Mouse (Mus musculus) lung, postnatal 4 days (tissue): ENCODE measurements around the gene Bsnd.

Experiments
- DNase-seq, 2 experiments: peaks; one replicate each; pipeline ENCODE4 v3.0.0; 2021

The Bsnd gene

GRCm38 (mm10) chr4:106480545-106480944 lies 11.5 kb downstream of the Bsnd start:
- no peak for DNase-seq

GRCm38 (mm10) chr4:106474241-106474640 lies 17.8 kb downstream of the Bsnd start:
- peak in 1 of 2 experiments; percentile 45 for DNase-seq

GRCm38 (mm10) chr4:106472335-106472734 lies 19.7 kb downstream of the Bsnd start:
- DNase-seq, result peak; percentile 58 to 72

GRCm38 (mm10) chr4:106470921-106471320 lies 21.2 kb downstream of the Bsnd start:
- no peak for DNase-seq

GRCm38 (mm10) chr4:106467420-106468110 lies 24.5 kb downstream of the Bsnd start:
- DNase-seq, result no peak

GRCm38 (mm10) chr4:106463174-106463801 lies 28.8 kb downstream of the Bsnd start:
- DNase-seq, result no peak

GRCm38 (mm10) chr4:106462524-106462923 lies 29.6 kb downstream of the Bsnd start:
- DNase-seq, result no peak

- DNase-seq, result no peak
Observed at GRCm38 (mm10) chr4:106462016-106462415, 30.1 kb downstream of the Bsnd start.

- no peak for DNase-seq
Observed at GRCm38 (mm10) chr4:106454541-106454940, 37.5 kb downstream of the Bsnd start.

- no peak for DNase-seq
Observed at GRCm38 (mm10) chr4:106453516-106453915, 38.6 kb downstream of the Bsnd start.

- DNase-seq, result no peak
Observed at GRCm38 (mm10) chr4:106453108-106453507, 39.0 kb downstream of the Bsnd start.

- no peak for DNase-seq
Observed at GRCm38 (mm10) chr4:106452401-106452800, 39.7 kb downstream of the Bsnd start.

- DNase-seq, result no peak
Observed at GRCm38 (mm10) chr4:106449306-106449705, 42.8 kb downstream of the Bsnd start.

GRCm38 (mm10) chr4:106443182-106443581 lies 48.9 kb downstream of the Bsnd start:
- no peak for DNase-seq

- no peak for DNase-seq
Observed at GRCm38 (mm10) chr4:106438763-106439162, 53.3 kb downstream of the Bsnd start.

GRCm38 (mm10) chr4:106437207-106437606 lies 54.9 kb downstream of the Bsnd start:
- DNase-seq, result no peak

- DNase-seq, result no peak
Observed at GRCm38 (mm10) chr4:106436475-106436874, 55.6 kb downstream of the Bsnd start.

GRCm38 (mm10) chr4:106435426-106435825 lies 56.7 kb downstream of the Bsnd start:
- no peak for DNase-seq
